Mouse (Mus musculus): Measurements from ENCODE around the gene Psmb9. TPM values are rescaled to one million over a fixed set of nuclear protein-coding genes. Genes with fewer than 3 reads are reported as not detected.

Psmb9 gene
- polyA plus RNA-seq, 1 experiment from 2014 or later: 4.0 TPM

DNA sequence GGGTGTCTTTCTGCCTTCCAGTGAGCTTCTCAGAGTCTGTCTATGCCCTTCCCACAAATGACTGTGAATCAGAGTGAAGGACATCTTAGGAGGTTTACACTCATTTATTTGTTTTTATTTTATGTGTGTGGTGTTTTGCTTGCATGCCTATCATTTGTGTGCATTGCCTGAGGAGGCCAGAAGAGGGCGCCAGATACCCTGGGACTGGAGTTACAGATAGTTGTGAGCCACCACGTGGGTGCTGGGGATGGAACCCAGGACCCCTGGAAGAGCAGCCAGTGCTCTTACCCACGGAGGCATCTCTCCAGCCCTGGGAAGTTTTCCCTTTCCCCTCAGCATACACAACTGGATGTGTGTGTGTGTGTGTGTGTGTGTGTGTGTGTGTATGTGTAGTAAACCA is 22.1 kb upstream of the Psmb9 start:
- Histone ChIP-seq H3K4me3 (ENCODE audit: low read depth, low read length) (no peak overlapping the region), H3K9ac (ENCODE audit: low read depth, low read length) (no peak overlapping the region), H3K27ac (ENCODE audit: low read depth, low read length) (no peak overlapping the region), H3K4me2 (no peak overlapping the region), H3K27me3 (replicated peaks; ENCODE audit: control insufficient read depth, insufficient read depth, low read length) (peaks cover 34% of the 10 kb centered on the region), H3K9me3 (ENCODE audit: control insufficient read depth, low read length) (no peaks in the 10 kb centered on the region), H3K36me3 (ENCODE audit: control insufficient read depth, insufficient read depth, low read length) (no peaks in the 10 kb centered on the region), H3K4me1 (replicated peaks; ENCODE audit: control insufficient read depth, insufficient read depth, low read length) (peaks cover 21% of the 10 kb centered on the region)
- DNase-seq (ENCODE audit: low spot score) (no peak), ATAC-seq (replicated peaks; ENCODE audit: low FRiP score) (no peak)
- WGBS: 38% methylated on average over 3 of the region's 3 CpGs

DNA sequence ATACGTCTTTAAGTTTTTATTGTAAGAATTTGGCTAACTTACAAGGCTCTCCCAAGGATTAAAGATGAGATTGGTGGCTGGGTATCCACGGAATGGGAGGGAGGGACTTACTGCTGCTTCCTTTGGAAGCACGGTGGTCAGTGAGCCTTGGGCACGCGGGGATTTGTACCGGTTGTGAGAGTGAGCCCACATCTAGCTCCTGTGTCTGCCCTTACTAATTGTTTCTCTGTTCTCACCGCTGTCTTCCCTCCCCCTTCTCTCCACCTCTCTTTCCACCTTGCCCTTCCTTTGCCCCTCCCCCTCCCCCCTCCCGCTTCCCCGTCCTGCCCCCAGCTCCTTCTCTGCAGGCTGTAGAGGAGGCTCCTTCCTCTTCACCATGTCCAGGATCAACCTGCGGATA is 20.9 kb upstream of the Psmb9 start:
- Histone ChIP-seq H3K4me2 (no peak overlapping the region), H3K9me3 (ENCODE audit: control insufficient read depth, low read length) (no peaks in the 10 kb centered on the region), H3K4me3 (ENCODE audit: low read depth, low read length) (no peak overlapping the region), H3K27ac (ENCODE audit: low read depth, low read length) (no peak overlapping the region), H3K9ac (ENCODE audit: low read depth, low read length) (no peak overlapping the region), H3K4me1 (replicated peaks; ENCODE audit: control insufficient read depth, insufficient read depth, low read length) (peaks cover 21% of the 10 kb centered on the region), H3K27me3 (replicated peaks; ENCODE audit: control insufficient read depth, insufficient read depth, low read length) (peaks cover 22% of the 10 kb centered on the region), H3K36me3 (ENCODE audit: control insufficient read depth, insufficient read depth, low read length) (no peaks in the 10 kb centered on the region)
- DNase-seq (ENCODE audit: low spot score) (no peak), ATAC-seq (replicated peaks; ENCODE audit: low FRiP score) (no peak)
- WGBS: 24% methylated on average over 10 of the region's 10 CpGs

DNA sequence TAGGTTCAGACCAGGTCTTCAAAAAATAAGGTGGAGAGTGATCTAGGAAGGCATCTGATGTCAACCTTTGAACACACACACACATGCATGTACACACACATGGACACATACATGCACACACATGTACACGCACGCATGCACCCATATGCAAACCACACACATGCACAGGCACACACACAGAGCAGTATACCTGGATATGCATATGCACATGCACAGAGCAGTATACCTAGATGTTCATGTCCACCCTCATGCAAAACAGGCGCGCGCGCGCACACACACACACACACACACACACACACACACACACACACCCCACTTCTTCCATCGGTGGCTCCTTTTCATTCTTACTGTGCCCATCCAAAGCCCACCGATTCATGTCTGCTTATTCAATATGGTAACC is 20.3 kb upstream of the Psmb9 start:
- Histone ChIP-seq H3K4me2 (no peak overlapping the region), H3K27ac (ENCODE audit: low read depth, low read length) (no peak overlapping the region), H3K4me1 (replicated peaks; ENCODE audit: control insufficient read depth, insufficient read depth, low read length) (peaks cover 21% of the 10 kb centered on the region), H3K9me3 (ENCODE audit: control insufficient read depth, low read length) (no peaks in the 10 kb centered on the region), H3K36me3 (ENCODE audit: control insufficient read depth, insufficient read depth, low read length) (no peaks in the 10 kb centered on the region), H3K9ac (ENCODE audit: low read depth, low read length) (no peak overlapping the region), H3K27me3 (replicated peaks; ENCODE audit: control insufficient read depth, insufficient read depth, low read length) (peaks cover 23% of the 10 kb centered on the region), H3K4me3 (ENCODE audit: low read depth, low read length) (no peak overlapping the region)
- no peak for DNase-seq (ENCODE audit: low spot score)
- 92% methylated on average over 9 of the region's 9 CpGs for WGBS
- no peak for ATAC-seq (replicated peaks; ENCODE audit: low FRiP score)

DNA sequence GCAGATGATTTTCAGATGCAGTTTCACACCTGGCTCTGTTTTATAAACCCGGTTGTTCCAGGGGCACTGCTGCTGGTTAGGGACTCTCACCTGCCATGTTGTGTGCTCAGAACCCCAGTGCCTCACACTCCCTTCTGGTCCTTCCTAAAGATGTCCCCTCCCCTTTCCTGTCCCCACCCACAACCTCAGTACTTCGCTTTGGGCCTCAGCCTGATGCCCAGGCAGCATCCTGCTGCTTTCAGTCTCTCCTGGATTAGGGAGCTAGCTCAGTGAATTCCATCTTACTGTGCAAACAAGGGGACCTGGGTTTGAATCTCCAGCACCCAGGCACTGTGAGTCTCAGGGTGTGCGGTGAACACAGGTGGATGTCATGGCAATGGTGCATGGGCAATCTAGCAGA is 19.9 kb upstream of the Psmb9 start:
- H3K27me3 ChIP-seq (replicated peaks; ENCODE audit: control insufficient read depth, insufficient read depth, low read length): peaks cover 20% of the 10 kb centered on the region
- no peak overlapping the region for H3K4me2 ChIP-seq
- H3K36me3 ChIP-seq (ENCODE audit: control insufficient read depth, insufficient read depth, low read length): no peaks in the 10 kb centered on the region

DNA sequence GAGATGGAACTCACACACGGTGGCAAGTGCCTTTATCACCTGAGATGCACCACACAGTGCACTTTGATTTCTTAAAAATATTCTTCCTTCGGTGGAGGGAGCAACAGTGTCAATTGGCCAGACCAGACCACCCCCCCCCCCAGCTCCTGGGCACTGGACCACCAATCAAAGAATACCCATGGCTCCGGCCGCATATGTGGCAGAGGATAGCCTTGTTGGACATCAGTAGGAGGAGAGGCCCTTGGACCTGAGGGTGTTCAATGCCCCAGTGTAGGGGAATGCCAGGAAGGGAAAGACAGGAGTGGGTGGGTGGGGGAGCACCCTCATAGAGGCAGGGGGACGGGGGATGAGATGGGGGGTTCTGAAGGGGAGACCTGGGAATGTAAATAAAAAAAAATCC is 19.2 kb upstream of the Psmb9 start:
- DNase-seq (ENCODE audit: low spot score): no peak
- no peak overlapping the region for H3K9ac ChIP-seq (ENCODE audit: low read depth, low read length)
- H3K27ac ChIP-seq (ENCODE audit: low read depth, low read length): no peak overlapping the region
- H3K4me2 ChIP-seq: no peak overlapping the region
- peaks cover 13% of the 10 kb centered on the region for H3K27me3 ChIP-seq (replicated peaks; ENCODE audit: control insufficient read depth, insufficient read depth, low read length)
- ATAC-seq (replicated peaks; ENCODE audit: low FRiP score): no peak
- H3K36me3 ChIP-seq (ENCODE audit: control insufficient read depth, insufficient read depth, low read length): no peaks in the 10 kb centered on the region
- peaks cover 19% of the 10 kb centered on the region for H3K4me1 ChIP-seq (replicated peaks; ENCODE audit: control insufficient read depth, insufficient read depth, low read length)
- no peaks in the 10 kb centered on the region for H3K9me3 ChIP-seq (ENCODE audit: control insufficient read depth, low read length)
- 80% methylated on average over 5 of the region's 5 CpGs for whole genome bisulfite sequencing
- H3K4me3 ChIP-seq (ENCODE audit: low read depth, low read length): no peak overlapping the region

More for the DNA sequence above, 19.9 kb upstream of the Psmb9 start:
- DNase-seq (ENCODE audit: low spot score): no peak
- Histone ChIP-seq H3K4me1 (replicated peaks; ENCODE audit: control insufficient read depth, insufficient read depth, low read length) (peaks cover 21% of the 10 kb centered on the region), H3K9ac (ENCODE audit: low read depth, low read length) (no peak overlapping the region), H3K4me3 (ENCODE audit: low read depth, low read length) (no peak overlapping the region), H3K27ac (ENCODE audit: low read depth, low read length) (no peak overlapping the region), H3K9me3 (ENCODE audit: control insufficient read depth, low read length) (no peaks in the 10 kb centered on the region)
- 63% methylated on average over 3 of the region's 3 CpGs for WGBS
- ATAC-seq (replicated peaks; ENCODE audit: low FRiP score): no peak

DNA sequence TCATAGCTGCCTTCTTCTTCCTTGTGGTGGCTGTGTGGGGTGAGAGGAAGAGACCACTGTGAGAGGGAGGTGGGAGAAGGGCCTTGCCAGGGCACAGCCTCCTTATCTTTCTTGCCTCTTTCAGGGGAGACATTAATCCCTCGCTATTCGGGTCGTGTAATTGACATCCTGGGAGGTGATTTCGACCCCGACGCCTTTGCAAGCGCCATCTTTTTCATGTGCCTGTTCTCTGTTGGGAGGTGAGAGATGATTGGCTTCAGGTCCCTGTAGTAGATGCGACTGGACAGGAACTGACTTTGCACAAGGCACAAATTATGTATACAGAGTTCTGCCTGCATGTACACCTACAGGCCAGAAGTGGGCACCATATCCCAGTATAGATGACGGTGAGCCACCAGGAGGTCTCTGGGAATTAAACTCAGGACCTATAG is 18.2 kb upstream of the Psmb9 start:
- 17% methylated on average over 9 of the region's 9 CpGs for WGBS
- H3K9me3 ChIP-seq (ENCODE audit: control insufficient read depth, low read length): no peaks in the 10 kb centered on the region
- H3K4me1 ChIP-seq (replicated peaks; ENCODE audit: control insufficient read depth, insufficient read depth, low read length): peaks cover 10% of the 10 kb centered on the region
- no peak for DNase-seq (ENCODE audit: low spot score)
- peak overlapping the region; percentile 84; the same call in 1 of the 2 replicates for H3K9ac ChIP-seq (ENCODE audit: low read depth, low read length)
- no peak overlapping the region for H3K27ac ChIP-seq (ENCODE audit: low read depth, low read length)
- H3K4me2 ChIP-seq: peak overlapping the region; percentile 93
- peaks cover 11% of the 10 kb centered on the region for H3K27me3 ChIP-seq (replicated peaks; ENCODE audit: control insufficient read depth, insufficient read depth, low read length)
- peak overlapping the region; percentile 85 for H3K4me3 ChIP-seq (ENCODE audit: low read depth, low read length)
- H3K36me3 ChIP-seq (ENCODE audit: control insufficient read depth, insufficient read depth, low read length): no peaks in the 10 kb centered on the region
- ATAC-seq (replicated peaks; ENCODE audit: low FRiP score): peak; percentile 54; the same call in 1 of the 2 replicates

DNA sequence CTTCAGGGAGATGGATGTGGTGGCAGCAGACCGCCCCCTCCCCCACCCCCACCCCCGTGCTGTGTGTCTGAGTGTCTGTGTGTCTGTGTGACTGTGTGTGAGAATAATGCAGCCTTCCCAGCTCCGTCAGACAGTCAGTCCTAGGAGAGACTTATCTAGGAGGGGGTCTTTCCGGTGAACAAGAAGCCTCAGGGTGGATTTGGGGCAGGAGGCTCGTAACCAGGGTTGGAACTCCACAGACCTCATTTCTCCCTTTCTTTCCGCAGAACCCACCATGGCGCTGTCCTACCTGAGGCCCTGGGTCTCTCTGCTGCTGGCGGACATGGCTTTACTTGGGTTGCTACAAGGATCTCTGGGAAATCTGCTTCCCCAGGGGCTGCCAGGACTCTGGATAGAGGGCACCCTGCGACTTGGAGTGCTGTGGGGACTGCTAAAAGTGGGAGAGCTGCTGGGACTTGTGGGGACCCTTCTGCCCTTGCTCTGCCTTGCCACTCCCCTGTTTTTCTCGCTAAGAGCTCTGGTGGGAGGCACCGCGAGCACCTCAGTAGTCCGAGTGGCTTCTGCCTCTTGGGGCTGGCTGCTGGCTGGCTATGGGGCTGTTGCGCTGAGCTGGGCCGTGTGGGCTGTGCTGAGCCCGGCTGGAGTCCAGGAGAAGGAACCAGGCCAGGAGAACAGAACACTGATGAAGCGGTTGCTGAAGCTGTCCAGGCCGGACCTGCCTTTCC is 17.6 kb upstream of the Psmb9 start:
- Histone ChIP-seq H3K9ac (ENCODE audit: low read depth, low read length) (peak overlapping the region; percentile 84), H3K9me3 (ENCODE audit: control insufficient read depth, low read length) (no peaks in the 10 kb centered on the region), H3K36me3 (ENCODE audit: control insufficient read depth, insufficient read depth, low read length) (no peaks in the 10 kb centered on the region), H3K4me3 (ENCODE audit: low read depth, low read length) (peak overlapping the region; percentile 85), H3K4me2 (peak overlapping the region; percentile 93), H3K4me1 (replicated peaks; ENCODE audit: control insufficient read depth, insufficient read depth, low read length) (peaks cover 9% of the 10 kb centered on the region), H3K27me3 (replicated peaks; ENCODE audit: control insufficient read depth, insufficient read depth, low read length) (peaks cover 11% of the 10 kb centered on the region), H3K27ac (ENCODE audit: low read depth, low read length) (0 out of 2 replicates have a peak overlapping the region, but pooled peaks have one; percentile 7)
- ATAC-seq (replicated peaks; ENCODE audit: low FRiP score) (no peak), DNase-seq (ENCODE audit: low spot score) (no peak)
- WGBS: 14% methylated on average over 18 of the region's 18 CpGs

DNA sequence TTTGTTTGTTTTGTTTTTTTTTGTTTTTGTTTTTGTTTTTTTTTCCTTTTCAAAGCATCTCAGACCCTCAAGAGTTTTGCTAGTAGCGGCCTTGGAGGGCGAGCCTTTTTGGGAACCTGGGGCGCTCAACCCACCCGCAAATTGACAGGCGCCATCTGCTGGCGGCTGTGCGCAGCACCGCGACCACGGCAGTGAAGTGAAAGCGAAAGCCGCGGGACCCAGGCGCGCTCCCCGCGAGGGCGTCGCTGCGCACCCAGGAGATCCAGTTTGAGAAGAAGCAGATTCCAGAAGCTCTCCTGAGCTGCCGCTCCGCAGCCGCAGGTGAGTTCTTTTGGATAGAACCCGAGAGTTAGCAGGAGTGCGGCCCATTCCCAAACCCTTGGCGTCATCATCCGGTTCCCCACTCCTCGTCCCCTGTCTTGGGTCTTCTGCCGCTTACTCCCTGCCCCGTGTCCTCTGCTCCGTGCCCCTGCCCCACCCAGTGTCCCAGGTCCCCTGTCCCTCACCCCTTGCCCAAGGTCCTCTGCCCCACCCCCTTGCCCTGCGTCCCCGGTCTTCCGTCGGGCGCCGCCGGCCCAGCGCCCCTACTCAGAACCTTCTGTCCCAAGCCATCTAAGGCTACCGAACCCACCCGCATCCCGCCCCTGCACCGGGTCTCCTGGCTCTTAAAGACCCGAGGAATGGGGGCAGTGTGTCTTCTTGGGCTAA is 16.9 kb upstream of the Psmb9 start:
- H3K27ac ChIP-seq (ENCODE audit: low read depth, low read length): 0 out of 2 replicates have a peak overlapping the region, but pooled peaks have one; percentile 7
- H3K36me3 ChIP-seq (ENCODE audit: control insufficient read depth, insufficient read depth, low read length): no peaks in the 10 kb centered on the region
- peak overlapping the region; percentile 93 for H3K4me2 ChIP-seq
- peaks cover 9% of the 10 kb centered on the region for H3K4me1 ChIP-seq (replicated peaks; ENCODE audit: control insufficient read depth, insufficient read depth, low read length)
- WGBS: 1% methylated on average over 44 of the region's 44 CpGs
- ATAC-seq (replicated peaks; ENCODE audit: low FRiP score): 0 out of 2 replicates have a peak, but pooled peaks have one; percentile 61
- H3K27me3 ChIP-seq (replicated peaks; ENCODE audit: control insufficient read depth, insufficient read depth, low read length): peaks cover 12% of the 10 kb centered on the region
- peak overlapping the region; percentile 85 for H3K4me3 ChIP-seq (ENCODE audit: low read depth, low read length)
- H3K9me3 ChIP-seq (ENCODE audit: control insufficient read depth, low read length): no peaks in the 10 kb centered on the region
- H3K9ac ChIP-seq (ENCODE audit: low read depth, low read length): peak overlapping the region; percentile 84
- DNase-seq (ENCODE audit: low spot score): peak; percentile 80

Data from liver, embryonic 11.5 days (tissue).